Mouse (Mus musculus): ENCODE measurements around the gene Zfp541.

DNA sequence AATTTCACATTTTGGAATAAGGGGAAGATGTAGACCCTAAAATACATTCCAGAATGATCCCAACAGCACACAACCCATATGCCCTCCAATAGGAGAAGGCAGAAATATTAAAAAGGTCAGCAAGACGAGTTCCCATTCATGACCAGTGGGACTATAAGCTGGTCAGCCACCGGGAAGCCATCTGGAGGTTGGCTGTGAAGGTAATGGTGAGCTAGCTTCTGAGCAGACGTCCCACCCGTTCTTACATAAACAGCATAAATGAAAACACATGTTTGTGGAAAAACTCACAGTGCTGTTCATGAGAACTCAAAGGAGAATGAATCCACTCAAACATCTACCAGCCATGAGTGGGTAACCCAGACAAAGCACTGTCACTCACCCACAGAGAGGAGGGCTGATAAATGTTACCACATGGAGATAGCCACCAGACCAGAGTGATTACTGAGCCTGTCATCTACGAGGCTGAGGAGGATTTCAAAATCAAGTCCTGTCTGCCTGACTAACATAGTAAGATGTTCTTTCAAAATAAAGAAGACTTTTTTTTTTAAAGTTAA, 47.8 kb upstream of the Zfp541 start:
- no peak for TF ChIP-seq GATA1 (IDR thresholded peaks at IDR 0.05; ENCODE audit: low read length)
- no peak for TF ChIP-seq TAL1 (IDR thresholded peaks at IDR 0.05; ENCODE audit: low read length)
